Mouse (Mus musculus): ENCODE results near the gene Prmt9. TPM values are rescaled to one million over a fixed set of nuclear protein-coding genes. Genes with fewer than 3 reads are reported as not detected.
A peak's percentile ranks its signal among the peaks of the same experiment; 100 is the strongest.

Prmt9 gene
- polyA plus RNA-seq, 1 experiment from 2014 or later, result 9.7 TPM

- no peak overlapping the region for H3K9ac ChIP-seq (ENCODE audit: low read length)
- ATAC-seq (ENCODE audit: low FRiP score, low TSS enrichment) (peak; percentile 92), DNase-seq (ENCODE audit: low spot score) (peak; percentile 54)
- WGBS, result 61% methylated on average over 7 of the region's 7 CpGs
- no peak overlapping the region for H3K4me2 ChIP-seq (replicated peaks; ENCODE audit: low read depth)
- no peaks in the 10 kb centered on the region; the same call in 1 of the 2 replicates for H3K4me1 ChIP-seq (replicated peaks; ENCODE audit: control insufficient read depth, insufficient read depth)
- no peaks in the 10 kb centered on the region for H3K9me3 ChIP-seq (ENCODE audit: control insufficient read depth, low read length)
- no peak overlapping the region for H3K27ac ChIP-seq (replicated peaks)
- TF ChIP-seq EP300 (optimal IDR thresholded peaks at IDR 0.05) (no peak), CTCF (IDR thresholded peaks at IDR 0.05; ENCODE audit: low read depth) (no peak)
- no peak overlapping the region for H3K4me3 ChIP-seq (ENCODE audit: low read depth, low read length)
- no peaks in the 10 kb centered on the region for H3K27me3 ChIP-seq (ENCODE audit: control insufficient read depth, insufficient read depth, low read length)
- H3K36me3 ChIP-seq (ENCODE audit: control insufficient read depth, insufficient read depth, low read length), result no peaks in the 10 kb centered on the region
Measured at GRCm38 (mm10) chr8:77509044-77509443, 40.2 kb upstream of the Prmt9 start.

GRCm38 (mm10) chr8:77510426-77510825, 38.8 kb upstream of the Prmt9 start:
- H3K9me3 ChIP-seq (ENCODE audit: control insufficient read depth, low read length), result no peaks in the 10 kb centered on the region
- H3K9ac ChIP-seq (ENCODE audit: low read length), result no peak overlapping the region
- ATAC-seq (ENCODE audit: low FRiP score, low TSS enrichment) (no peak), DNase-seq (ENCODE audit: low spot score) (no peak)
- no peaks in the 10 kb centered on the region for H3K27me3 ChIP-seq (ENCODE audit: control insufficient read depth, insufficient read depth, low read length)
- H3K36me3 ChIP-seq (ENCODE audit: control insufficient read depth, insufficient read depth, low read length), result no peaks in the 10 kb centered on the region
- no peak overlapping the region for H3K27ac ChIP-seq (replicated peaks)
- no peak overlapping the region for H3K4me3 ChIP-seq (ENCODE audit: low read depth, low read length)
- WGBS, result 72% methylated on average over 3 of the region's 3 CpGs
- TF ChIP-seq EP300 (optimal IDR thresholded peaks at IDR 0.05), result no peak
- TF ChIP-seq CTCF (IDR thresholded peaks at IDR 0.05; ENCODE audit: low read depth), result no peak
- peaks cover 2% of the 10 kb centered on the region for H3K4me1 ChIP-seq (replicated peaks; ENCODE audit: control insufficient read depth, insufficient read depth)
- H3K4me2 ChIP-seq (replicated peaks; ENCODE audit: low read depth), result no peak overlapping the region

- Histone ChIP-seq H3K9me3 (ENCODE audit: control insufficient read depth, low read length) (no peaks in the 10 kb centered on the region), H3K4me1 (replicated peaks; ENCODE audit: control insufficient read depth, insufficient read depth) (peaks cover 2% of the 10 kb centered on the region), H3K27ac (replicated peaks) (no peak overlapping the region), H3K4me3 (ENCODE audit: low read depth, low read length) (no peak overlapping the region), H3K4me2 (replicated peaks; ENCODE audit: low read depth) (no peak overlapping the region), H3K9ac (ENCODE audit: low read length) (no peak overlapping the region), H3K27me3 (ENCODE audit: control insufficient read depth, insufficient read depth, low read length) (no peaks in the 10 kb centered on the region), H3K36me3 (ENCODE audit: control insufficient read depth, insufficient read depth, low read length) (no peaks in the 10 kb centered on the region)
- DNase-seq (ENCODE audit: low spot score) (no peak), ATAC-seq (ENCODE audit: low FRiP score, low TSS enrichment) (peak; percentile 55; the same call in 1 of the 2 replicates)
- WGBS, result 62% methylated on average over 13 of the region's 13 CpGs
- TF ChIP-seq CTCF (IDR thresholded peaks at IDR 0.05; ENCODE audit: low read depth) (no peak), EP300 (optimal IDR thresholded peaks at IDR 0.05) (no peak)
Measured at GRCm38 (mm10) chr8:77511750-77512493, 37.3 kb upstream of the Prmt9 start.

GRCm38 (mm10) chr8:77515201-77515600, 34.0 kb upstream of the Prmt9 start:
- Histone ChIP-seq H3K9me3 (ENCODE audit: control insufficient read depth, low read length) (no peaks in the 10 kb centered on the region), H3K36me3 (ENCODE audit: control insufficient read depth, insufficient read depth, low read length) (no peaks in the 10 kb centered on the region), H3K4me1 (replicated peaks; ENCODE audit: control insufficient read depth, insufficient read depth) (peaks cover 2% of the 10 kb centered on the region), H3K4me2 (replicated peaks; ENCODE audit: low read depth) (peak overlapping the region; percentile 74), H3K4me3 (ENCODE audit: low read depth, low read length) (no peak overlapping the region), H3K9ac (ENCODE audit: low read length) (no peak overlapping the region), H3K27me3 (ENCODE audit: control insufficient read depth, insufficient read depth, low read length) (no peaks in the 10 kb centered on the region), H3K27ac (replicated peaks) (no peak overlapping the region)
- 90% methylated on average over 8 of the region's 8 CpGs for WGBS
- ATAC-seq (ENCODE audit: low FRiP score, low TSS enrichment) (no peak), DNase-seq (ENCODE audit: low spot score) (no peak)
- no peak for TF ChIP-seq EP300 (optimal IDR thresholded peaks at IDR 0.05)
- TF ChIP-seq CTCF (IDR thresholded peaks at IDR 0.05; ENCODE audit: low read depth), result no peak

- ATAC-seq (ENCODE audit: low FRiP score, low TSS enrichment), result no peak
- H3K27ac ChIP-seq (replicated peaks), result no peak overlapping the region
Measured at GRCm38 (mm10) chr8:77515786-77516185, 33.4 kb upstream of the Prmt9 start.

GRCm38 (mm10) chr8:77516845-77517244, 32.4 kb upstream of the Prmt9 start:
- H3K36me3 ChIP-seq (ENCODE audit: control insufficient read depth, insufficient read depth, low read length), result no peaks in the 10 kb centered on the region
- H3K4me1 ChIP-seq (replicated peaks; ENCODE audit: control insufficient read depth, insufficient read depth), result peaks cover 2% of the 10 kb centered on the region
- peak overlapping the region; percentile 80 for H3K4me3 ChIP-seq (ENCODE audit: low read depth, low read length)
- H3K9me3 ChIP-seq (ENCODE audit: control insufficient read depth, low read length), result no peaks in the 10 kb centered on the region
- WGBS, result 3% methylated on average over 10 of the region's 10 CpGs
- no peaks in the 10 kb centered on the region for H3K27me3 ChIP-seq (ENCODE audit: control insufficient read depth, insufficient read depth, low read length)
- ATAC-seq (ENCODE audit: low FRiP score, low TSS enrichment) (no peak), DNase-seq (ENCODE audit: low spot score) (peak; percentile 37)
- TF ChIP-seq CTCF (IDR thresholded peaks at IDR 0.05; ENCODE audit: low read depth) (no peak), EP300 (optimal IDR thresholded peaks at IDR 0.05) (no peak)
- peak overlapping the region; percentile 74 for H3K4me2 ChIP-seq (replicated peaks; ENCODE audit: low read depth)
- peak overlapping the region; percentile 92 for H3K27ac ChIP-seq (replicated peaks)
- H3K9ac ChIP-seq (ENCODE audit: low read length), result peak overlapping the region; percentile 86

More at GRCm38 (mm10) chr8:77515786-77516185, 33.4 kb upstream of the Prmt9 start:
- TF ChIP-seq CTCF (IDR thresholded peaks at IDR 0.05; ENCODE audit: low read depth) (no peak), EP300 (optimal IDR thresholded peaks at IDR 0.05) (no peak)
- H3K9me3 ChIP-seq (ENCODE audit: control insufficient read depth, low read length), result no peaks in the 10 kb centered on the region
- WGBS, result 66% methylated on average over 8 of the region's 8 CpGs
- no peak for DNase-seq (ENCODE audit: low spot score)
- peak overlapping the region; percentile 38 for H3K9ac ChIP-seq (ENCODE audit: low read length)
- no peaks in the 10 kb centered on the region for H3K27me3 ChIP-seq (ENCODE audit: control insufficient read depth, insufficient read depth, low read length)
- H3K4me2 ChIP-seq (replicated peaks; ENCODE audit: low read depth), result peak overlapping the region; percentile 74
- no peaks in the 10 kb centered on the region for H3K36me3 ChIP-seq (ENCODE audit: control insufficient read depth, insufficient read depth, low read length)
- peak overlapping the region; percentile 80 for H3K4me3 ChIP-seq (ENCODE audit: low read depth, low read length)
- H3K4me1 ChIP-seq (replicated peaks; ENCODE audit: control insufficient read depth, insufficient read depth), result peaks cover 2% of the 10 kb centered on the region
